Mouse (Mus musculus) neural tube, embryonic 11.5 days (tissue): ENCODE measurements around the gene Gm20671. TPM values are rescaled to one million over a fixed set of nuclear protein-coding genes. Genes with fewer than 3 reads are reported as not detected.

Source experiments
- ATAC-seq: fragments of 200-750 bp; cut with Nextera tagmentation; 2 replicates; pipeline ENCODE4 v1.8.0; 2017; ENCODE audit warnings: moderate number of reproducible peaks, mild to moderate bottlenecking, moderate TSS enrichment, moderate library complexity; ENCODE audit not compliant: insufficient read depth, low FRiP score, low TSS enrichment
- DNase-seq: peaks from one replicate; pipeline ENCODE4 v3.0.0-alpha.2; 2015; ENCODE audit warnings: low spot score
- H3K27ac ChIP-seq: fragments of 300-500 bp; sonication (generic); 2 replicates; pipeline ENCODE4 v1.5.1; 2014; ENCODE audit warnings: low read depth, mild to moderate bottlenecking, low read length
- H3K27me3 ChIP-seq: fragments of 300-500 bp; sonication (generic); 2 replicates; pipeline ENCODE4 v1.6.1; 2014; ENCODE audit warnings: mild to moderate bottlenecking, low read length, mixed read lengths; ENCODE audit not compliant: control insufficient read depth, insufficient read depth
- H3K36me3 ChIP-seq: fragments of 300-500 bp; sonication (generic); 2 replicates; pipeline ENCODE4 v1.6.1; 2014; ENCODE audit warnings: mild to moderate bottlenecking, low read length, moderate library complexity, mixed read lengths; ENCODE audit not compliant: control insufficient read depth, insufficient read depth
- H3K4me1 ChIP-seq: fragments of 300-500 bp; sonication (generic); 2 replicates; pipeline ENCODE4 v1.6.1; 2014; ENCODE audit warnings: low read length, mixed read lengths; ENCODE audit not compliant: control insufficient read depth, insufficient read depth
- H3K4me2 ChIP-seq: fragments of 300-500 bp; sonication (generic); 2 replicates; pipeline ENCODE4 v1.6.1; 2014; ENCODE audit warnings: low read depth, mild to moderate bottlenecking, moderate library complexity
- H3K4me3 ChIP-seq: fragments of 300-500 bp; sonication (generic); 2 replicates; pipeline ENCODE4 v1.5.1; 2014; ENCODE audit warnings: low read depth, low read length
- H3K9ac ChIP-seq: fragments of 300-500 bp; sonication (generic); 2 replicates; pipeline ENCODE4 v1.6.1; 2014; ENCODE audit warnings: mild to moderate bottlenecking, low read length
- H3K9me3 ChIP-seq: fragments of 300-500 bp; sonication (generic); 2 replicates; pipeline ENCODE4 v1.6.1; 2016; ENCODE audit warnings: low read length; ENCODE audit not compliant: control insufficient read depth
- WGBS: fragments of 180-500 bp; shearing (Covaris S2); extraction: QIAGEN DNeasy Blood & Tissue Kit; methylation state at CpG from one replicate; pipeline ENCODE4 v1.1.7; 2014; 5-methylcytosine and 5-hydroxymethylcytosine counted together
- polyA plus RNA-seq: library from polyadenylated mRNA; unstranded; fragments of >200 nt; fragmentation: Nextera tagmentation; extraction: Ambion mirVana; gene quantifications from 2 replicates; pipeline ENCODE4 v1.2.1, GENCODE M21; 2014

Gene Gm20671
- polyA plus RNA-seq, 1 experiment from 2014 or later: not detected

DNA sequence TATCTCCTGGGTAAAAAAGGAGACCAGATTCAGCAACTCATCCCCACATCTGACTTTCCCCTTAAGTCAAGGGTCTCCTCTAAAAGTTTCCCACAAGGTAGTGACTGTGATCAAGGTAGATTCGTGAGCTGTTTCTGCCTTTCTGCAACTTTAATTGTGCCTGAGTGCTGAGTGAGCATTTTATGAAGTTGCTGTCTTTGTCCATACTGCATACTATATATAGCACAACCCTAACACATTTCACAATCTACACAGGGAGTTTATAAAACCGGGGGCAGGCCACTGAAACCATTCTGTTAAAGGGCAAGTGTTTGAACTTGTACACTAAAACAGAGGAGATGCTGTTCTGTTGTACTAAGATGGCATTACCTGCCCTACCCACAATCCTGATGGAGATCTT is 133.5 kb downstream of the Gm20671 start:
- no peak overlapping the region for H3K4me2 ChIP-seq
- no peaks in the 10 kb centered on the region for H3K27me3 ChIP-seq

More for the DNA sequence above, 133.5 kb downstream of the Gm20671 start:
- Histone ChIP-seq H3K9ac (no peak overlapping the region), H3K27ac (no peak overlapping the region), H3K4me3 (no peak overlapping the region), H3K9me3 (no peaks in the 10 kb centered on the region), H3K36me3 (no peaks in the 10 kb centered on the region), H3K4me1 (no peaks in the 10 kb centered on the region)
- DNase-seq: no peak
- ATAC-seq: no peak
- 66% methylated on average over 2 of the region's 2 CpGs for WGBS

Other genes with a start within 250 kb of the Gm20671 start
- 31.6 and 32.8 TPM in 2 replicates for gene Yes1, start 215.9 kb downstream of the Gm20671 start, polyA plus RNA-seq
- gene Pisd, start 41.5 kb downstream of the Gm20671 start, polyA plus RNA-seq: 72.1 and 78.3 TPM in 2 replicates
- gene Prr14l, start 27.1 kb upstream of the Gm20671 start, polyA plus RNA-seq: 12.1 and 12.4 TPM in 2 replicates
- 33.9 and 39.7 TPM in 2 replicates for gene Depdc5, start 36.6 kb upstream of the Gm20671 start, polyA plus RNA-seq
- 483 and 486 TPM in 2 replicates for gene Ywhah, start 191.7 kb upstream of the Gm20671 start, polyA plus RNA-seq